Mouse (Mus musculus): ENCODE measurements around the gene Gm26657. TPM values are rescaled to one million over a fixed set of nuclear protein-coding genes. Genes with fewer than 3 reads are reported as not detected.

Gm26657 gene
- total and polyA plus RNA-seq, 3 experiments: not detected

DNA sequence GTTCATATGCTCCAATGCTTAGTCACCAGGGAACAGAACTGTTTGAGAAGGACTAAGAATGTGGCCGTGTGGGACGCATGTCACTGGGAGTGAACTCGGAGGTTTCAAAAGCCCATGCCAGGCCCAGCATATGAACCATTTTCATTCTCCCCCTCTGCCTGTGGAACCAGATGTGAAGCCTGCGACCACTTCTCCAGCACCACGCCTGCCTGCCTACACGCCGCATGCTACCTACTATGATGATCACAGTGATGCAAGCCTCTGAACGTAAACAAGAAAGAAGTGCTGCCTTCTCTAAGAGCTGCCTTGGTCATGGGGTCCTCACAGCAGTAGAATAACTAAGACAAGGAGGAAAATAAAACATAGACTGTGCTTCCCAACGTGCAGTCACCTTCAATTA lies 7.6 kb downstream of the Gm26657 start:
- no peaks in the 10 kb centered on the region for H3K4me1 ChIP-seq (ENCODE audit: insufficient read depth, low read depth, low read length)
- no peak for DNase-seq (ENCODE audit: low spot score)
- TF ChIP-seq CTCF (IDR thresholded peaks at IDR 0.05; ENCODE audit: low read depth, low read length) (no peak), TAL1 (conservative IDR thresholded peaks at IDR 0.05; ENCODE audit: low read depth, low read length) (no peak), GATA2 (IDR thresholded peaks at IDR 0.05; ENCODE audit: borderline replicate concordance, low read depth, low read length) (no peak), POLR2AphosphoS5 (IDR thresholded peaks at IDR 0.05; ENCODE audit: insufficient replicate concordance, low read depth, low read length) (no peak), GATA1 (IDR thresholded peaks at IDR 0.05; ENCODE audit: borderline replicate concordance, low read length) (no peak)
- H3K9me3 ChIP-seq (replicated peaks): no peaks in the 10 kb centered on the region
- no peak for ATAC-seq (ENCODE audit: extremely low read depth, insufficient number of reproducible peaks, low FRiP score, poor library complexity, severe bottlenecking)
- no peak overlapping the region for H3K4me3 ChIP-seq (ENCODE audit: low read depth, low read length)
- peaks cover 87% of the 10 kb centered on the region for H3K36me3 ChIP-seq (replicated peaks)
- H3K27me3 ChIP-seq (ENCODE audit: insufficient read depth, low read length): no peaks in the 10 kb centered on the region

- Histone ChIP-seq H3K4me3 (ENCODE audit: low read depth, low read length) (no peak overlapping the region), H3K4me1 (ENCODE audit: insufficient read depth, low read depth, low read length) (no peaks in the 10 kb centered on the region), H3K9me3 (replicated peaks) (no peaks in the 10 kb centered on the region), H3K27me3 (ENCODE audit: insufficient read depth, low read length) (no peaks in the 10 kb centered on the region), H3K36me3 (replicated peaks) (peaks cover 90% of the 10 kb centered on the region)
- no peak for DNase-seq (ENCODE audit: low spot score)
- no peak for ATAC-seq (ENCODE audit: extremely low read depth, insufficient number of reproducible peaks, low FRiP score, poor library complexity, severe bottlenecking)
- TF ChIP-seq GATA2 (IDR thresholded peaks at IDR 0.05; ENCODE audit: borderline replicate concordance, low read depth, low read length): no peak
- TF ChIP-seq CTCF (IDR thresholded peaks at IDR 0.05; ENCODE audit: low read depth, low read length): no peak
- no peak for TF ChIP-seq GATA1 (IDR thresholded peaks at IDR 0.05; ENCODE audit: borderline replicate concordance, low read length)
- no peak for TF ChIP-seq POLR2AphosphoS5 (IDR thresholded peaks at IDR 0.05; ENCODE audit: insufficient replicate concordance, low read depth, low read length)
- no peak for TF ChIP-seq TAL1 (conservative IDR thresholded peaks at IDR 0.05; ENCODE audit: low read depth, low read length)
Observed at GRCm38 (mm10) chr4:56756021-56756420, 16.2 kb downstream of the Gm26657 start.

- H3K27me3 ChIP-seq (ENCODE audit: insufficient read depth, low read length): no peaks in the 10 kb centered on the region
- TF ChIP-seq GATA1 (IDR thresholded peaks at IDR 0.05; ENCODE audit: borderline replicate concordance, low read length) (no peak), POLR2AphosphoS5 (IDR thresholded peaks at IDR 0.05; ENCODE audit: insufficient replicate concordance, low read depth, low read length) (no peak), GATA2 (IDR thresholded peaks at IDR 0.05; ENCODE audit: borderline replicate concordance, low read depth, low read length) (no peak), TAL1 (conservative IDR thresholded peaks at IDR 0.05; ENCODE audit: low read depth, low read length) (no peak), CTCF (IDR thresholded peaks at IDR 0.05; ENCODE audit: low read depth, low read length) (no peak)
- H3K36me3 ChIP-seq (replicated peaks): peaks cover 88% of the 10 kb centered on the region
- DNase-seq (ENCODE audit: low spot score) (no peak), ATAC-seq (ENCODE audit: extremely low read depth, insufficient number of reproducible peaks, low FRiP score, poor library complexity, severe bottlenecking) (no peak)
- H3K4me3 ChIP-seq (ENCODE audit: low read depth, low read length): no peak overlapping the region
- no peaks in the 10 kb centered on the region for H3K4me1 ChIP-seq (ENCODE audit: insufficient read depth, low read depth, low read length)
- no peaks in the 10 kb centered on the region for H3K9me3 ChIP-seq (replicated peaks)
Observed at GRCm38 (mm10) chr4:56756966-56757600, 17.2 kb downstream of the Gm26657 start.

DNA sequence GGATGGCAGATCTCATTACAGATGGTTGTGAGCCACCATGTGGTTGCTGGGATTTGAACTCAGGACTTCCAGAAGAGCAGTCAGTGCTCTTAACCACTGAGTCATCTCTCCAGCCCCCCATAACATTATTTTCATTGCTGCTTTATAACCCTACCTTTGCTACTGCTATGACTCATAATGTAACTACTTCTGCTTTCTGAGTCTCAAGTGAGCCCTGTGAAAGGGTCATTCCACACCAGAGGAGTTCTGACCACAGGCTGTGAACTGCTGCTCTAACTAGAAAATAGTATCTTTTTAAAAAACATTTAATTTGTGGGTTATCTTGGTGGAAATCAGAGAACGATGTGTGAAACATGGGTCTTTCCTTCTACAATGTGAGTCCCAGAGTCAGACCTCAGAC lies 17.8 kb downstream of the Gm26657 start:
- Histone ChIP-seq H3K27me3 (ENCODE audit: insufficient read depth, low read length) (no peaks in the 10 kb centered on the region), H3K4me1 (ENCODE audit: insufficient read depth, low read depth, low read length) (no peaks in the 10 kb centered on the region), H3K4me3 (ENCODE audit: low read depth, low read length) (no peak overlapping the region), H3K36me3 (replicated peaks) (peaks cover 93% of the 10 kb centered on the region), H3K9me3 (replicated peaks) (no peaks in the 10 kb centered on the region)
- TF ChIP-seq GATA1 (IDR thresholded peaks at IDR 0.05; ENCODE audit: borderline replicate concordance, low read length): no peak
- TF ChIP-seq GATA2 (IDR thresholded peaks at IDR 0.05; ENCODE audit: borderline replicate concordance, low read depth, low read length): no peak
- TF ChIP-seq POLR2AphosphoS5 (IDR thresholded peaks at IDR 0.05; ENCODE audit: insufficient replicate concordance, low read depth, low read length): no peak
- TF ChIP-seq TAL1 (conservative IDR thresholded peaks at IDR 0.05; ENCODE audit: low read depth, low read length): no peak
- TF ChIP-seq CTCF (IDR thresholded peaks at IDR 0.05; ENCODE audit: low read depth, low read length): no peak
- ATAC-seq (ENCODE audit: extremely low read depth, insufficient number of reproducible peaks, low FRiP score, poor library complexity, severe bottlenecking) (no peak), DNase-seq (ENCODE audit: low spot score) (no peak)

GRCm38 (mm10) chr4:56767861-56768284 lies 28.0 kb downstream of the Gm26657 start:
- Histone ChIP-seq H3K36me3 (replicated peaks) (peaks cover 94% of the 10 kb centered on the region), H3K9me3 (replicated peaks) (no peaks in the 10 kb centered on the region), H3K4me1 (ENCODE audit: insufficient read depth, low read depth, low read length) (no peaks in the 10 kb centered on the region; the same call in 1 of the 2 replicates), H3K4me3 (ENCODE audit: low read depth, low read length) (no peak overlapping the region), H3K27me3 (ENCODE audit: insufficient read depth, low read length) (no peaks in the 10 kb centered on the region)
- DNase-seq (ENCODE audit: low spot score) (no peak), ATAC-seq (ENCODE audit: extremely low read depth, insufficient number of reproducible peaks, low FRiP score, poor library complexity, severe bottlenecking) (no peak)
- TF ChIP-seq GATA2 (IDR thresholded peaks at IDR 0.05; ENCODE audit: borderline replicate concordance, low read depth, low read length) (no peak), CTCF (IDR thresholded peaks at IDR 0.05; ENCODE audit: low read depth, low read length) (no peak), POLR2AphosphoS5 (IDR thresholded peaks at IDR 0.05; ENCODE audit: insufficient replicate concordance, low read depth, low read length) (no peak), TAL1 (conservative IDR thresholded peaks at IDR 0.05; ENCODE audit: low read depth, low read length) (no peak), GATA1 (IDR thresholded peaks at IDR 0.05; ENCODE audit: borderline replicate concordance, low read length) (no peak)

GRCm38 (mm10) chr4:56768913-56769312 lies 29.0 kb downstream of the Gm26657 start:
- DNase-seq (ENCODE audit: low spot score) (no peak), ATAC-seq (ENCODE audit: extremely low read depth, insufficient number of reproducible peaks, low FRiP score, poor library complexity, severe bottlenecking) (no peak)
- no peaks in the 10 kb centered on the region for H3K9me3 ChIP-seq (replicated peaks)
- peaks cover 95% of the 10 kb centered on the region for H3K36me3 ChIP-seq (replicated peaks)
- no peaks in the 10 kb centered on the region for H3K27me3 ChIP-seq (ENCODE audit: insufficient read depth, low read length)
- TF ChIP-seq POLR2AphosphoS5 (IDR thresholded peaks at IDR 0.05; ENCODE audit: insufficient replicate concordance, low read depth, low read length) (no peak), GATA1 (IDR thresholded peaks at IDR 0.05; ENCODE audit: borderline replicate concordance, low read length) (no peak), CTCF (IDR thresholded peaks at IDR 0.05; ENCODE audit: low read depth, low read length) (no peak)
- H3K4me3 ChIP-seq (ENCODE audit: low read depth, low read length): no peak overlapping the region
- H3K4me1 ChIP-seq (ENCODE audit: insufficient read depth, low read depth, low read length): no peaks in the 10 kb centered on the region; the same call in 1 of the 2 replicates

Measured in G1E (cell line).